Mouse (Mus musculus) thymus, adult 2 months (tissue): ENCODE measurements around the gene Wfikkn2.

ENCODE experiments used
- CTCF ChIP-seq: fragments of 200-500 bp; IDR thresholded peaks from 2 replicates; pipeline ENCODE4 v1.5.1; 2012; ENCODE audit warnings: mild to moderate bottlenecking, control low read depth, low read length, moderate library complexity, borderline replicate concordance; ENCODE audit not compliant: control insufficient read depth, poor library complexity, insufficient read depth; ENCODE audit errors: extremely low read depth
- POLR2A ChIP-seq: fragments of 200-500 bp; IDR thresholded peaks from 2 replicates; pipeline ENCODE4 v1.6.1; 2012; ENCODE audit warnings: mild to moderate bottlenecking, low read length, control low read depth, moderate library complexity; ENCODE audit not compliant: control insufficient read depth, poor library complexity, insufficient read depth; ENCODE audit errors: extremely low read depth

GRCm38 (mm10) chr11:94233405-94233804 is 12.4 kb downstream of the Wfikkn2 start:
- TF ChIP-seq CTCF = no peak
- TF ChIP-seq POLR2A = no peak
